Mouse (Mus musculus) left cerebral cortex, postnatal 36 days (tissue): ENCODE data around the gene Tdgf1. TPM values are rescaled to one million over a fixed set of nuclear protein-coding genes. Genes with fewer than 3 reads are reported as not detected.

Experiments used
- microRNA-seq: library from miRNA; unstranded; fragments of <30 nt; microRNA quantifications from one replicate; pipeline ENCODE4 v1.2.0, GENCODE M21; 2022
- total RNA-seq, 2 experiments: library from RNA; stranded (reverse); gene quantifications; 2 replicates each; pipeline ENCODE4 v1.2.3; 2021

The Tdgf1 gene
- total RNA-seq, 2 experiments from 2014 or later, result 0.15 to 0.48 TPM

Small RNA genes within 50 kb of the gene (microRNA-seq; reads per million reads assigned to microRNA genes)
- gene Gm24269, result not detected

Other genes with a start within 250 kb of the Tdgf1 start
- gene Myl3, start 204.3 kb downstream of the Tdgf1 start, total RNA-seq, result under 1 TPM in 1 of 2 experiments, not detected in 1; 0.59 TPM
- 1 to 10 TPM; 4.6 to 7.1 TPM for gene Pth1r, start 199.0 kb downstream of the Tdgf1 start, total RNA-seq
- gene Prss42, start 148.0 kb downstream of the Tdgf1 start, total RNA-seq, result not detected
- gene Prss44, start 132.2 kb downstream of the Tdgf1 start, total RNA-seq, result not detected
- under 1 TPM in 1 of 2 experiments, not detected in 1; 0.12 TPM for gene Prss43, start 119.5 kb downstream of the Tdgf1 start, total RNA-seq
- gene Prss45, start 111.6 kb downstream of the Tdgf1 start, total RNA-seq, result under 1 TPM; 0.52 to 0.66 TPM
- gene Prss46, start 101.7 kb downstream of the Tdgf1 start, total RNA-seq, result not detected
- gene Prss50, start 88.2 kb downstream of the Tdgf1 start, total RNA-seq, result under 1 TPM; 0.48 to 0.72 TPM
- 10 to 100 TPM in 1 of 2 experiments, 1 to 10 TPM in 1; 6.9 to 13.7 TPM for gene Als2cl, start 66.3 kb downstream of the Tdgf1 start, total RNA-seq
- 1 to 10 TPM; 2.8 to 3.7 TPM for gene Tmie, start 66.0 kb downstream of the Tdgf1 start, total RNA-seq
- gene Fam240a, start 29.3 kb downstream of the Tdgf1 start, total RNA-seq, result not detected
- gene Lrrc2, start 5.4 kb upstream of the Tdgf1 start, total RNA-seq, result under 1 TPM; 0.32 to 0.93 TPM
- under 1 TPM in 1 of 2 experiments, not detected in 1; 0.64 TPM for gene Rtp3, start 44.4 kb upstream of the Tdgf1 start, total RNA-seq
- gene Ltf, start 73.1 kb upstream of the Tdgf1 start, total RNA-seq, result under 1 TPM in 1 of 2 experiments, not detected in 1; 0.94 TPM
- under 1 TPM; 0.49 to 0.84 TPM for gene Ccrl2, start 111.4 kb upstream of the Tdgf1 start, total RNA-seq
- 10 to 100 TPM; 37.1 to 47.9 TPM for gene Lrrfip2, start 171.4 kb upstream of the Tdgf1 start, total RNA-seq